Mouse (Mus musculus) bone marrow macrophage, adult 2 months (primary cell): Measurements from ENCODE around the gene Hsp90ab1.

Experiments used
- CTCF ChIP-seq: IDR thresholded peaks from 2 replicates; pipeline ENCODE4 v1.5.1; 2012; ENCODE audit warnings: low read depth, mild to moderate bottlenecking, low read length, moderate library complexity
- POLR2A ChIP-seq: IDR thresholded peaks from 2 replicates; pipeline ENCODE4 v1.6.1; 2012; ENCODE audit warnings: mild to moderate bottlenecking, low read depth, low read length, borderline replicate concordance

DNA sequence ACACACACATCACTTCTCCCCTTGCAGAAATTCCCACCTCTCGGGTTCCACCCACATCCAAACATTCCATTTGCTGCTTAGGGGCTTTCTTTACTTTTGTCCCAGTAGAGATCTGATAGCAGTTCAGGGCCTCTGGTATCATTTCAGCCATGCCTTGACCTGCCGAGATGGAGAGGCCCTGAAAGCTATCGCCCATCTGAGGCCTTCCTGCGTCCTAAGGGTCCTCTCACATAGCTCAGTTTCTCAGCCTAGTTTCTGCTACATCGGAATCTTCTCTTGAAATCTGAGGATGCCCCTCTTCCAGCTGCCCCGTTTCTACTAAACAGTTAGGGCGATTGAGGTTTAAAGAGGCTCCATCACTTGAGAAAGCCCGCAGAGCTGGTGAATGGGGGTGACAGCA, 21.1 kb upstream of the Hsp90ab1 start:
- no peak for TF ChIP-seq CTCF
- no peak for TF ChIP-seq POLR2A
